Mouse (Mus musculus) megakaryocyte, embryonic 14.5 days (primary cell): ENCODE measurements around the gene Rcan2.

Experiments
- FLI1 ChIP-seq: IDR thresholded peaks from 2 replicates; pipeline ENCODE4 v1.6.1; 2012; ENCODE audit warnings: low read length, inconsistent platforms, mixed read lengths
- GATA1 ChIP-seq: IDR thresholded peaks from 3 replicates; pipeline ENCODE4 v1.6.1; 2012; ENCODE audit warnings: mixed read lengths, low read length, inconsistent platforms, borderline replicate concordance

DNA sequence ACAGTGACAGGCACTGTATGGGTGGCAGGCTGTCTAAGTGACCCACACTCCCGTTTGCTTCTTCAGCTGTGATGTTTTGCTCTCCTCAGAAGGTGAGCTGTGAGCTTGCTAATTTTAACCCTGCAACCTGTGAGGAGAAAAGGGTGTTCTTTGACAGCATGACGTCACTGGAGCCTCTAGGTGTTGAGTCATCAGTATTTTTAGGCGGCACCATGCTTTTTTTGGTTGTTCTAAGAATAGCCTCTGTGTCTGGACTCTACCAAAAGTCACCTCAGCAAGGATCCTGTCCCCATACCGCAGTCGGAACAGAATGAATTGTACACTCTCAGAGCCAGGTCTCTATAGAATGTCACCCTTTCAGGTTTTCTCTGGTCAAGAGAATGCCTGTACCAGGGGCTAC lies 54.0 kb downstream of the Rcan2 start:
- TF ChIP-seq GATA1 (no peak), FLI1 (no peak)
